Mouse (Mus musculus): Measurements from ENCODE around the gene Cryl1. TPM values are rescaled to one million over a fixed set of nuclear protein-coding genes. Genes with fewer than 3 reads are reported as not detected.
A peak's percentile ranks its signal among the peaks of the same experiment; 100 is the strongest.

Cryl1 gene
- total RNA-seq (2012; rRNA removed) = 16.8 and 17.8 TPM in 2 replicates
- 10 to 100 TPM in 1 of 2 experiments, not detected in 1; 22.0 TPM for polyA plus RNA-seq (2012; ENCODE audit: insufficient read depth in 1 of 2, insufficient read length in 2 of 2, low read depth in 1 of 2, low replicate concordance in 2 of 2, missing spikeins in 1 of 2)

GRCm38 (mm10) chr14:57398065-57398757 lies at the start of gene Cryl1:
TSS of gene Cryl1 (minus strand) at chr14:57398529.
- TF ChIP-seq RAD21 (IDR thresholded peaks at IDR 0.05; ENCODE audit: low read depth, low read length) (no peak), MAX (IDR thresholded peaks at IDR 0.05; ENCODE audit: low read length) (peak; percentile 60; the same call in 1 of the 2 replicates), USF1 (IDR thresholded peaks at IDR 0.05; ENCODE audit: low read depth, low read length) (no peak), ZMIZ1 (IDR thresholded peaks at IDR 0.05; ENCODE audit: low read depth, low read length) (peak; percentile 92), CHD1 (IDR thresholded peaks at IDR 0.05; ENCODE audit: low read depth, low read length) (peak; percentile 53; the same call in 1 of the 2 replicates), NRF1 (IDR thresholded peaks at IDR 0.05; ENCODE audit: insufficient read depth, low read depth, low read length, poor library complexity, severe bottlenecking) (peak; percentile 29; the same call in 1 of the 2 replicates), BHLHE40 (IDR thresholded peaks at IDR 0.05; ENCODE audit: borderline replicate concordance, low read depth, low read length) (no peak), CTCF (IDR thresholded peaks at IDR 0.05 in 2 of 3, conservative IDR thresholded peaks at IDR 0.05 in 1 of 3; ENCODE audit: control insufficient read depth in 1 of 3, insufficient read depth in 1 of 3, low read depth in 2 of 3, low read length in 3 of 3, poor library complexity in 1 of 3, severe bottlenecking in 1 of 3) (no peak), ZNF384 (IDR thresholded peaks at IDR 0.05; ENCODE audit: low read depth, low read length) (no peak), POLR2AphosphoS5 (IDR thresholded peaks at IDR 0.05; ENCODE audit: borderline replicate concordance, low read depth, low read length) (no peak), POLR2A (IDR thresholded peaks at IDR 0.05; ENCODE audit: control insufficient read depth in 1 of 2, insufficient read depth in 1 of 2, low read depth in 1 of 2, low read length in 2 of 2, poor library complexity in 1 of 2) (peak; percentile 89 to 99), CHD2 (IDR thresholded peaks at IDR 0.05; ENCODE audit: low read length) (no peak), ETS1 (IDR thresholded peaks at IDR 0.05; ENCODE audit: low read depth, low read length) (peak; percentile 35; the same call in 1 of the 2 replicates), SIN3A (IDR thresholded peaks at IDR 0.05; ENCODE audit: low read length) (peak; percentile 42), TCF12 (IDR thresholded peaks at IDR 0.05; ENCODE audit: low read depth, low read length) (peak; percentile 59), POLR2AphosphoS2 (IDR thresholded peaks at IDR 0.05; ENCODE audit: low read length) (peak; percentile 96), MAZ (IDR thresholded peaks at IDR 0.05; ENCODE audit: low read depth, low read length) (peak; percentile 62; the same call in 1 of the 2 replicates), NELFE (IDR thresholded peaks at IDR 0.05; ENCODE audit: low read depth, low read length) (peak; percentile 89), UBTF (IDR thresholded peaks at IDR 0.05; ENCODE audit: borderline replicate concordance, insufficient read depth, low read depth, low read length) (no peak), TAL1 (IDR thresholded peaks at IDR 0.05; ENCODE audit: low read length) (no peak), TBP (IDR thresholded peaks at IDR 0.05; ENCODE audit: low read depth, low read length) (no peak; the same call in none of the 2 replicates), MXI1 (IDR thresholded peaks at IDR 0.05; ENCODE audit: low read depth, low read length) (peak; percentile 50)
- H3K27ac ChIP-seq (ENCODE audit: control insufficient read depth, low read depth, low read length) = peak within 1 kb of the TSS; percentile 81
- H3K9ac ChIP-seq (ENCODE audit: control insufficient read depth, low read depth, low read length, poor library complexity, severe bottlenecking) = peak within 1 kb of the TSS; percentile 75
- peak; percentile 98 for DNase-seq (ENCODE audit: low read depth, low spot score)
- no peaks in the 10 kb centered on the region; the same call in 1 of the 2 replicates for H3K79me2 ChIP-seq (ENCODE audit: control insufficient read depth, insufficient read depth, low read length, poor library complexity)
- peak within 1 kb of the TSS; percentile 68 to 90 for H3K4me3 ChIP-seq (ENCODE audit: control insufficient read depth in 1 of 2, insufficient read depth in 1 of 2, low read depth in 2 of 2, low read length in 2 of 2)
- no peaks in the 10 kb centered on the region for H3K9me3 ChIP-seq (replicated peaks; ENCODE audit: insufficient read depth, low read length)
- no peaks in the 10 kb centered on the region for H3K27me3 ChIP-seq (ENCODE audit: control insufficient read depth in 1 of 2, insufficient read depth in 2 of 2, low read length in 2 of 2)
- H3K36me3 ChIP-seq (ENCODE audit: control insufficient read depth in 1 of 2, insufficient read depth in 2 of 2, low read length in 2 of 2) = peaks cover 0 to 4% of the 10 kb centered on the region in 2 experiments; a peak in 1 of 4 replicates
- H3K4me1 ChIP-seq (ENCODE audit: control insufficient read depth in 1 of 2, insufficient read depth in 2 of 2, low read length in 2 of 2) = peaks cover under 1 to 10% of the 10 kb centered on the region in 2 experiments; a peak in 2 of 4 replicates

All from MEL (cell line).